Mouse (Mus musculus) cerebral cortex, adult 2 months (tissue): ENCODE data around the gene Hunk.

Source experiments
- WGBS: fragments of 180-500 bp; shearing (Covaris S2); methylation state at CpG from one replicate; pipeline ENCODE4 v1.1.7; 2018; 5-methylcytosine and 5-hydroxymethylcytosine counted together

Hunk gene

DNA sequence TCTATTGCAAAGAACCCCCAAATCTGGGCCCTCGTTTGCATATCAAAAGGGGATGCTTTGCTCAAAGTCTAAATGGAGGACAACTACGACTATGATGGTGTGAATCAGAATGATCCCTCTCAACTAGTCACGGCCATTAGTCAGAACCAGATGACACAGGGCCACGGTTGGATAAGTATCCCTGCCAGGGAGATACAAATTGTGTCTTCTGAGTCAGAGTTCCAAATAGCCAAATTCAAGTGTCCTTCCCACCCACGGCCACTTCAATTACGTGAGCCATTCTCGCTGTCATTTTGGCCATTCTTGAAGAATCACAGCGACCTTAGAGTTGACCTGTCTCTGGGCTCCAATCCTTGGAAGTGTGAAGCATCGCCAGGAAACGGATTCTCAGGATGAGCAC, 119.4 kb downstream of the Hunk start:
- WGBS: 78% methylated on average over 10 of the region's 10 CpGs

- 82% methylated on average over 2 of the region's 2 CpGs for WGBS
Observed at GRCm38 (mm10) chr16:90505680-90506079, 119.9 kb downstream of the Hunk start.

GRCm38 (mm10) chr16:90511551-90512296, 125.9 kb downstream of the Hunk start:
- 66% methylated on average over 19 of the region's 19 CpGs for WGBS

GRCm38 (mm10) chr16:90517041-90517440, 131.2 kb downstream of the Hunk start:
- WGBS: 78% methylated on average over 9 of the region's 9 CpGs

DNA sequence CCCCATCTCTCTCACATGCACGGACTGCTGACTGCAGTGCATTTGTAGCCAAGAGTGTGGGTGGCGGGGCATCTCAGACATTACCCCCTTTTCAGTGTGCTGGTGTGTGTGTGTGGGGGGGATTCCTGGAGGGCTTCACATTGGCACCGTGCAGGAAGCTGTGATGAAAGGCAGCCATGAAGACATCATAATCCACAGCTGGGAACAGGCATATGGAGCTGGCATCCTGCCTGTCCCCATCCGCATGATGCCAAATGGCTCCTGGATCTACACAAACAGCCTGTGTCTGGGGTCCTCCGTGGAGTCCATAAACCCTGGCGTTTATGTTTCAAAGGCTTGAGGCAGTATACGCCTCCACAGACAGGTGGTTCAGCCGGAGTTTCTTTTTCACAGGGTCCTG, 132.4 kb downstream of the Hunk start:
- WGBS: 46% methylated on average over 8 of the region's 8 CpGs

DNA sequence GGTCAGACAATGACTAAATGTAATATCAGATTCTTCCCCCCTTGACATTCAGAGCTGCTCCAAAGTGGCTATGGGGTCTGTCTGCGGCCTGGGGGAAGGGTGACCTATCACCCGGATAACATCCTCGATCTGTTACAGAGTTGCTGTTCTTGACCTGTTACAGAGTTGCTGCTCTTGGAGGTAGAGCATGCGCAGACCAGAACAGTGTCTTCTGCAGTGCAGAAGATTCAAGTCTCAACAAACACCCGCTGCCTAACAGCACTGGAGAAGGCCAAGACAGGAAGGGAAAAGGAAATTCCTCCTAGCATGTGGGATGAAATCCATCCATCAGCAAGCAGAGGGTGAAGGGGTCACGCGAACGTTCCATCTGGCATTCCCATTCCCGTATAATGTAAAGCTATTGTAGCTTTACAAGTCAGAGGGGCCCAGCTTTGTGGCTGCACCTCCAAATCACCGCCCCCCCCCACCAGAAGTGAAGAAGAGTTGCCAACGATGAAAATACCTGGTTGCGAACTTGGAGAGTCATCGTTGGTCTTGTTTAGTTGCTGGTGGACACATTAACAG, 133.0 kb downstream of the Hunk start:
- WGBS: 88% methylated on average over 13 of the region's 13 CpGs

DNA sequence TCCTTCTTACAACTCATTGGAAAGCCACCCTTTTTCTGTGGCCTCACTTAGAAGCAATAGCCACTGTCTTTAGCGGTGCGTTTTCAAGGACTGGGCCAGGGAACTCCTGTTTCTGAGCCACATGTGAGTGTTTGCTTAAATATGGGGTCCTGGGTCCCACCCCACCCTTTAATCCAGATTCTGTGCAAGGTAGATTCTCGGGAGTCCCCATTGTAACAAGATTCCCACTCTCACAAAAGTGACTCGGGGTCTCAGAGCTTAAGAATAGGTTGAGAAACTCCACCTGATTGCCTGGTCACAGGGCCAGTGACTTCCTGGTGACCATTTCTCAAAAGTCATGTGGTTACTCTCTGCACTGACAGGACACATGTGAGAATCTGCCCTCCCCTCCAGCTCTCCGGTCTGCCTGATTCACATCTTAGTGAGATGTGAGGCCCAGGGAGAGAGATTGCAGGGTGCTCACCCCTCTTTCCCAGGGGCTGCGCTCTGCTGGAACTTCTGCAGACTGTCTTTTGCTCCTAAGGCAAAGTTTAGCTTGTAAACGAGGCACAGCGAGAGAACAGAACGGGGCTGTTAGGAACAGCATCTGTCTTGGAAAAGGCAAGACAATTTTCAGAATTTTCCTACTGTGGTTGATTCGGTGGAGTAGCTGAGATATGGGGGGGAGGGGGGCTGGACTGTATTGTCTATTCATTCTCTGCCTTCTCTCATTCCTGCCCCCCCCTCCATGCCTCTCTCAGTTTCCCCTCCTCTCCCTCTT, 135.6 kb downstream of the Hunk start:
- 45% methylated on average over 10 of the region's 10 CpGs for WGBS

GRCm38 (mm10) chr16:90521951-90522255, 136.1 kb downstream of the Hunk start:
- WGBS: 53% methylated on average over 3 of the region's 3 CpGs

- 82% methylated on average over 1 of the region's 1 CpGs for WGBS
Observed at GRCm38 (mm10) chr16:90522575-90522974, 136.8 kb downstream of the Hunk start.

- 54% methylated on average over 6 of the region's 6 CpGs for WGBS
Observed at GRCm38 (mm10) chr16:90523373-90523772, 137.6 kb downstream of the Hunk start.

DNA sequence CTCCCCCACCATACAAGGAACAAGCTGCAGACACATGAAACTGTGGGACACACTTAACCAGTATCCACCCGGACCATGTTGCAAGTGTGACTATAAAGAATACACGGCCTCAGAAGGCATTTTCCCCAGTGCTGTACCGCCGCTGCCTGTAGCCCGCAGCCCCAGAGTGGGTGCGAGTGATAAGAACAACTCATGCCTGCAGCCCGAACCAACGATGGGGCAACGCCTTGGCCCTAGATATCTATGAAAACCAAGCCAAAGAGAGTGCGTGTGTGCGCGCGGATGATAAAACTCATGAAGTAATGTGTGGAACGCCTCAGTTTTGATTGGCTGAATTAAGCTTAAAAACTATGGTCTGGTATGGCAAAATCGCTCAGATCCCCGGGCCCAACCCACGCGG, 138.1 kb downstream of the Hunk start:
- 96% methylated on average over 18 of the region's 18 CpGs for WGBS

GRCm38 (mm10) chr16:90524393-90524792, 138.6 kb downstream of the Hunk start:
- whole genome bisulfite sequencing: 98% methylated on average over 18 of the region's 18 CpGs

- 64% methylated on average over 10 of the region's 10 CpGs for WGBS
Observed at GRCm38 (mm10) chr16:90533119-90533673, 147.4 kb downstream of the Hunk start.

- WGBS: 92% methylated on average over 8 of the region's 8 CpGs
Observed at GRCm38 (mm10) chr16:90534591-90534990, 148.8 kb downstream of the Hunk start.

DNA sequence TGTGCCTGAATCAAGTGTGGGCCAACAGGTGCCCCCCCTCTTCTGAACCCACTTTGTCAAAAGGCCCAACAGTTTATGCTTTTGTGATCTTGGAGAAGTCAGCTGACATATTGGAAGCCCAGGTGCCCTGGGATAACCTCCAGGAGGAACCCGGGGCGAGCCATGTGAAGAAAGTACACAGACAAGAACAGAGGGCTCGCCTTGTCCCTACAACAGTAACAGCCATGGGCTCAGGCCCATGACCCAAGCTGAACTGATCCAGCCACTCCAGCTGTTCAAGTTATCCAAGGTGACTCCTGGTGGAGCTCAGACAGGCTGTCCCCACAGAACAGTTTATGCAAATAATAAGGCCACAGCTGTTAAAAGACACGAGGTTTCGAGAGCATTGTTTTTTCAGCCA, 153.1 kb downstream of the Hunk start:
- 76% methylated on average over 5 of the region's 5 CpGs for WGBS

- WGBS: 84% methylated on average over 2 of the region's 2 CpGs
Observed at GRCm38 (mm10) chr16:90541191-90541590, 155.4 kb downstream of the Hunk start.

GRCm38 (mm10) chr16:90542383-90542782, 156.6 kb downstream of the Hunk start:
- WGBS: 83% methylated on average over 10 of the region's 10 CpGs

DNA sequence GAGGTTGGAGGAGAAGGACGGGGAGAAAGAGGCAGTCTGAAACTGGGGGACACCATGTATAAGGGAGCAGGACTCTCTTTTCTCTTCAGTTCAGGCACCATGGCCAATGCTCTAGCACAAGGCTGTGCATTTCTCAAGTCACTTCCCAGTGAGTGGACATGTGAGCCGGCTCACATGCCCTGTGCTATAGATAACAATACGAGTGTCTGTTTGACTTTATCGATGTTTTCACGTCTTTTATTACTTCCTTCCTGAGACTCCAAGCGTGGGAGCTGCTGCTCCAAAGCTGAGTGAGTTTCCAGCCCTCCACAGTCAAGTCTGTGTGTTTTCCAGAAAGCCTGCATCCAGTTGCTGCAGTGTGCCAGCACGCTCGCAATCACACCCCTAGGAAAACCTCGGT, 158.4 kb downstream of the Hunk start:
- WGBS: 59% methylated on average over 9 of the region's 9 CpGs

DNA sequence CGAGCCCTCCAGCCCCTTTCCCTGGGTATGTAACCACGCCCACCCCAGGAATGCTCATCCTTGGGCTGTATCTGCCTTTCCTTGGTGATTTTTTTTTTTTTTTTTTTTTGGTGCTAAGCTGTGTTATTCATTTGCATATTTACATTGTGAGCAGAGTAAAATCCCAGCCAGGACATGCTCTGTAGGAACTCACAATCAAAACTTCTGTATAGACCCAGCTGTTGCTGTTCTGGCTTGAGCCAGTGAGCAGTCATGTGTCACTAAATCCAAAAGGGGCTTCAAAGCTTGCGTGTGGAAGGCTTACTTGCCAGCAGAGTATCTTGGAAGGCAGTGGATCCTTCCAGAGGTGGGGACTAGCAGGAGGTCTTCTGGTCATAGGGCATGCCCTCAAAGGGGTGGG, 159.7 kb downstream of the Hunk start:
- WGBS: 61% methylated on average over 3 of the region's 3 CpGs

DNA sequence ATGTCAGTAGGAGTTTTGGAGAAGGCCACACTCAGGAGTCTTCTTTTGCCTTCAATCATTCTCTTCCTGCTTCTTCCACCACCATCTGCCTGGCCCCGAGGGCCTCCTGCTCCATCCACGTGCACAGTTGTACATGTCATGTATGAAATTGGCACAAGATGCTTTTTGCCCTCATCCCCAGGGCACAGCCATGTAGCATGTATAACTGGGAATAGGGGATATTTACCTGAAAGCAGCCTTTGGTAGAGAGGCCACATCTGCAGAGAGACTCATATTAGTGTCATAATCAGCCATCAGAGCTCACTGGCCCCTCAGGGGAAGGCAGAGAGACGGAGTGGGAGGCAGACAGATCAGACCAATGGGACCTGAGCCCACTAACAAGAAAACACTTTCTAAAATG, 160.8 kb downstream of the Hunk start:
- 94% methylated on average over 3 of the region's 3 CpGs for WGBS

GRCm38 (mm10) chr16:90547996-90548395, 162.2 kb downstream of the Hunk start:
- 71% methylated on average over 9 of the region's 9 CpGs for WGBS
